Mouse (Mus musculus) hindbrain, embryonic 11.5 days (tissue): ENCODE measurements around the gene Gm26897. TPM values are rescaled to one million over a fixed set of nuclear protein-coding genes. Genes with fewer than 3 reads are reported as not detected.
A peak's percentile ranks its signal among the peaks of the same experiment; 100 is the strongest.

Experiments used
- ATAC-seq: fragments of 200-750 bp; cut with Nextera tagmentation; 2 replicates; pipeline ENCODE4 v1.8.0; 2017; ENCODE audit warnings: mild to moderate bottlenecking, moderate TSS enrichment, moderate library complexity; ENCODE audit not compliant: low FRiP score
- DNase-seq: peaks from one replicate; pipeline ENCODE4 v3.0.0-alpha.2; 2015; ENCODE audit warnings: low spot score
- H3K27ac ChIP-seq: fragments of 300-500 bp; sonication (generic); 2 replicates; pipeline ENCODE4 v1.5.1; 2014; ENCODE audit warnings: mild to moderate bottlenecking, low read depth, low read length
- H3K27me3 ChIP-seq: fragments of 300-500 bp; sonication (generic); 2 replicates; pipeline ENCODE4 v1.6.1; 2014; ENCODE audit warnings: mild to moderate bottlenecking, low read length, moderate library complexity, mixed read lengths; ENCODE audit not compliant: control insufficient read depth, insufficient read depth
- H3K36me3 ChIP-seq: fragments of 300-500 bp; sonication (generic); 2 replicates; pipeline ENCODE4 v1.6.1; 2014; ENCODE audit warnings: mild to moderate bottlenecking, low read length, moderate library complexity, mixed read lengths; ENCODE audit not compliant: control insufficient read depth, insufficient read depth
- H3K4me1 ChIP-seq: fragments of 300-500 bp; sonication (generic); replicated peaks from 2 replicates; pipeline ENCODE4 v1.6.1; 2014; ENCODE audit warnings: low read length, mixed read lengths; ENCODE audit not compliant: control insufficient read depth, insufficient read depth
- H3K4me2 ChIP-seq: fragments of 300-500 bp; sonication (generic); replicated peaks from 2 replicates; pipeline ENCODE4 v1.6.1; 2014; ENCODE audit warnings: mild to moderate bottlenecking, low read depth, low read length
- H3K4me3 ChIP-seq: fragments of 300-500 bp; sonication (generic); 2 replicates; pipeline ENCODE4 v1.5.1; 2014; ENCODE audit warnings: low read depth, low read length
- H3K9ac ChIP-seq: fragments of 300-500 bp; sonication (generic); 2 replicates; pipeline ENCODE4 v1.6.1; 2014; ENCODE audit warnings: low read depth, low read length
- H3K9me3 ChIP-seq: fragments of 300-500 bp; sonication (generic); 2 replicates; pipeline ENCODE4 v1.6.1; 2016; ENCODE audit warnings: low read length; ENCODE audit not compliant: control insufficient read depth
- WGBS: fragments of 180-500 bp; shearing (Covaris S2); extraction: QIAGEN DNeasy Blood & Tissue Kit; methylation state at CpG from one replicate; pipeline ENCODE4 v1.1.7; 2014; 5-methylcytosine and 5-hydroxymethylcytosine counted together
- polyA plus RNA-seq: library from polyadenylated mRNA; unstranded; fragments of >200 nt; fragmentation: Nextera tagmentation; extraction: Ambion mirVana; gene quantifications from 2 replicates; pipeline ENCODE4 v1.2.1, GENCODE M21; 2014

Gene Gm26897
- polyA plus RNA-seq, result not detected in 2 replicates

DNA sequence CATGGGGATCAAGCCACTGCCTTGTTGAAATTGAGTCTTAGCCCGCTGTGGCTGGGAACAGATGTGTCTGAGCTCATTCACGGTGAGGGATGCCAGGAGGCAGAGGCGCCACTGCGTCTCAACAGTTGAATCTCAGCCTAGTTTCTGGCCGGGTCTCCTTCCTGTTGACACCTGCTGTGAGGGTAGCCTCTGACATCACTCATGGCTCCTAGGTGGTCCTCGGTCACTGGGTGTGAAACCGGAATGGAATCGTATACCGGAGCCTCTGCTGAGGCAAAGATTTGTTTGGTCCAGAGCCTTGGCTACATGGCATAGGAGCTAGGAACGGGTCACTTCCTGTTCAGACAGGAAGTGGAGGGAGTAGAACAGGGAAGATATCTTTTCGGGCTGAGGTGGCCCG is at the start of gene Gm26897:
Gene Gm26897, plus strand, starts transcription at position 74 of the 400 bp plus-strand sequence.
- no peaks in the 10 kb centered on the region for H3K36me3 ChIP-seq
- H3K9ac ChIP-seq, result no peak within 1 kb of the TSS
- H3K27me3 ChIP-seq, result no peaks in the 10 kb centered on the region; the same call in 1 of the 2 replicates
- DNase-seq (no peak), ATAC-seq (no peak)
- 89% methylated on average over 12 of the region's 12 CpGs for WGBS
- H3K27ac ChIP-seq, result no peak within 1 kb of the TSS
- H3K9me3 ChIP-seq, result no peaks in the 10 kb centered on the region
- no peak within 1 kb of the TSS for H3K4me3 ChIP-seq
- H3K4me2 ChIP-seq, result no peak within 1 kb of the TSS
- H3K4me1 ChIP-seq, result peaks cover 6% of the 10 kb centered on the region; the same call in 1 of the 2 replicates

DNA sequence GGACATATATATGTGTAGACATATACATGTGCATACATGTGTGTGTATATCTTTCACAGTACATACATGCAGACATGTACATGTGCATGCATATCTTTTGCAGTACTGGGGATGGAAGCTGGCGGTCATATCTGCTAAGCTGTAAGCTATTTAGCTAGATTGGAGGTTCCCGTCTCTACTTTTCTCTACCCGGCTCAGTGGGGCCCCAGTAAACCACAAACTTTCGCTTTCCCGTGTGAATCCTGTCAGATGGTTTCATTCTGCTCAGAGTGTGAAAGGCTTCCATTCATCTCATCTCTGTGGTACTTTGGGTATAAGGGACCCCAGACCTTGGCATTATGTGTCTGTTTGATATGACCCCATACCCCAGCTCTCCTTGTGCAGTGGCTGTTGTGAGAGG is 46.4 kb upstream of the Gm26897 start:
- Histone ChIP-seq H3K9ac (no peak overlapping the region), H3K4me3 (no peak overlapping the region), H3K27me3 (no peaks in the 10 kb centered on the region), H3K4me1 (no peaks in the 10 kb centered on the region; the same call in 1 of the 2 replicates), H3K36me3 (no peaks in the 10 kb centered on the region), H3K9me3 (no peaks in the 10 kb centered on the region), H3K4me2 (no peak overlapping the region), H3K27ac (no peak overlapping the region)
- ATAC-seq (no peak), DNase-seq (no peak)
- WGBS, result 78% methylated on average over 5 of the region's 5 CpGs

DNA sequence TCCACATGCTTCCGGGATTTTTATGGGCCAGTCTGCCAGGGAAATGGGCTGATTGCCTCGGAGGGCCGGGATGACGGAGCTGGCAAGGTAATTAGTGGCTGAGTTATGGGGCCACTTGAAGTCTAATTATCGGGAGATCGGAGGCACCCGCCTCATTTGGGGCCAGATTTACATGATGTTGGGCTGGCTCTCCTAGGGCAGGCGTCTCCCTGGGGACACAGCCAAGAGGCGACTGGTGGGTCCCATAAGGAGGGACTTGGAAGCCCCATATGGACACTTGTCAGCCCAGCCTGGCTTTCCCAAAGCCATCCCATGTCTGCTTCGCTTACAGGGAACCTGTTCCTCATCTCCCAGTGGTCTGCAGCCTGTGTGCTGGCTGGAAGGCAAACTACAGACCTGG is 45.1 kb upstream of the Gm26897 start:
- no peak for DNase-seq
- no peak overlapping the region for H3K4me3 ChIP-seq
- H3K27me3 ChIP-seq, result no peaks in the 10 kb centered on the region
- peaks cover 3% of the 10 kb centered on the region for H3K4me1 ChIP-seq
- no peaks in the 10 kb centered on the region for H3K36me3 ChIP-seq
- ATAC-seq, result no peak
- no peaks in the 10 kb centered on the region for H3K9me3 ChIP-seq
- H3K9ac ChIP-seq, result no peak overlapping the region
- H3K4me2 ChIP-seq, result no peak overlapping the region
- no peak overlapping the region for H3K27ac ChIP-seq
- 81% methylated on average over 10 of the region's 10 CpGs for WGBS

DNA sequence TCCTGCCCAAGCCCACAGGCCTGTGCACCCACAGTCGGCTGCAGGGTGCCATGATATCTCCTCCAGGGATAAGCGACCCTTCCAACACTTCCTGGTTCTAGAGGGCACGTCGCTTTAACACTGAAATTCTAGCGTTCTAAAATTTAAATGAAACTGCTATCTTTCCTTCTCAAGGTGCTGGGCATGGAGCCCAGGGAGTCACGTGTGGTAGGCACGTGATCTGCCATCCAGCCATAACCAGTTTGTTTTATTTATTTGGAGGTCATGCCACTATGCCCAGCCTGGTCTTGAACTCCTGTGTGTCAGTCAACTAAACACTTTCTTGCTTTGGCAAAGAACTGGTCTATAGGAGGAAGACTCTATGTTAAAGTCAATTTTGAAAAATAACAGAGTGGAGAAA is 35.7 kb upstream of the Gm26897 start:
- DNase-seq (no peak), ATAC-seq (no peak)
- Histone ChIP-seq H3K36me3 (no peaks in the 10 kb centered on the region), H3K4me2 (no peak overlapping the region), H3K4me3 (no peak overlapping the region), H3K4me1 (peaks cover 16% of the 10 kb centered on the region), H3K9me3 (no peaks in the 10 kb centered on the region), H3K9ac (no peak overlapping the region), H3K27ac (no peak overlapping the region), H3K27me3 (no peaks in the 10 kb centered on the region)
- WGBS, result 85% methylated on average over 7 of the region's 7 CpGs

DNA sequence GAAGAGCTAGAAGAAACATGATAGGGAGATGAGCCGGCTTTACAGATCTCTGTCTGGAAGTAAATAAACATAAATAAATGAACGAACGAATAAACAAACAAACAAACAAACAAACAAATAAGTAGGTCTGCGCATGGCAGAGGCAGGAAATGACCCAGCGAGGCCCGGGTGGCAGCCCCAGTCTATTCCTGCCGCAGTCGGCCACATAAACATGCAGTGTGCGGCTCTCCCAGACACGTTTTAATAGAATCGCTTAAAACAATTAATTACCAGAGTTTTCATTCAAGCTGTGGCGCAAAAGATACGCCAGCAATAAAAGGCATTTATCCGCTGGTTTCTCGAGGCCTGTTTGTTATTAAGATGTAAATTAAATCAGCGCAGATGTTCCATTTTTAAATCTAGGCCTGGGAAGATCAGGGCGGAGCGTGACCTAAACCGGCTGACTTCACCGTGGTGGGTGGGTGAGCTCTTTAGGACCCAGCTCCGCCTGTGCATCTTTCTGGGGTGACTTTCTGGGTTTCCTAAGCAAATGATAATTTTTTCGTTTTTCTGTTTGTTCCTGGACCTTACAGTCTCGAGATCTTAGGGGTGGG is 33.9 kb upstream of the Gm26897 start:
- DNase-seq (peak; percentile 53), ATAC-seq (peak; percentile 53)
- no peak overlapping the region for H3K27ac ChIP-seq

DNA sequence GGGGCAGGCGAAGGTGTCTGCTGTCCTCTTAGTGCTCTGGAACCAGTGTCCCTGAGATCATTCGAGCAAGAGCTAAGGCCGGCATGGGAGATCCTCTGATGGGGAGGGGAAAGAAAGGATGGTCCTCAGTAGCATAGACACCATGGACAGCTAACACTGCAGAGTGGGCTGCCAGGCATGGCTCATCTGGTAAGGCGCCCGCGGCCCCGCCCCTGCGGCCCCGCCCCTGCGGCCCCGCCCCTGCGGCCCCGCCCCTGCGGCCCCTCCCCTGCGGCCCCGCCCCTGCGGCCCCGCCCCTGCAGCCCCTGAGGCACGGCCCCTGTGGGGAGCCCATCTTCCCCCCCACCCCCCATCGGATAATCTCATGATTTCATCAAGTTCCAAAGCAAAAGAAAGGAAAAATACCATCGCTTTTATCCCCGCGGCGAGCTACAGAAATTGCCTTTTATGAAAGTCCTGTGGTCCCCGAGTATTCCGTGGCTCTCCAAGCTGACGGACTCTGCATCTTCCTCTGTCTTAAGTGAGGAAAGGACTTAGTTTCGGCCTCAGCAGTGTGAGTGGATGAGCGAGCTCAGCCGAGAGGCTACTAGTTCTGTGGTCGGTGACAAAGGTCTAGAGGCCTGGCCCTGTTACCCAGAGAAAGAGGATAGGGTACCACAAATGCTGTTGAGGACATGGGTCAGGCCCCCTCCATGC is 31.9 kb upstream of the Gm26897 start:
- Histone ChIP-seq H3K4me3 (0 out of 2 replicates have a peak overlapping the region, but pooled peaks have one; percentile 9), H3K27me3 (peaks cover 2% of the 10 kb centered on the region; the same call in 1 of the 2 replicates), H3K4me1 (peaks cover 13% of the 10 kb centered on the region), H3K36me3 (no peaks in the 10 kb centered on the region), H3K4me2 (peak overlapping the region; percentile 26; the same call in 1 of the 2 replicates), H3K9me3 (no peaks in the 10 kb centered on the region), H3K27ac (peak overlapping the region; percentile 19; the same call in 1 of the 2 replicates), H3K9ac (no peak overlapping the region)
- WGBS, result 4% methylated on average over 26 of the region's 31 CpGs
- DNase-seq (peak; percentile 46), ATAC-seq (peak; percentile 74; the same call in 1 of the 2 replicates)

More for the DNA sequence above, 33.9 kb upstream of the Gm26897 start:
- Histone ChIP-seq H3K9ac (no peak overlapping the region), H3K27me3 (no peaks in the 10 kb centered on the region), H3K9me3 (no peaks in the 10 kb centered on the region), H3K36me3 (no peaks in the 10 kb centered on the region), H3K4me1 (peaks cover 13% of the 10 kb centered on the region), H3K4me3 (no peak overlapping the region), H3K4me2 (no peak overlapping the region)
- WGBS, result 48% methylated on average over 23 of the region's 23 CpGs

DNA sequence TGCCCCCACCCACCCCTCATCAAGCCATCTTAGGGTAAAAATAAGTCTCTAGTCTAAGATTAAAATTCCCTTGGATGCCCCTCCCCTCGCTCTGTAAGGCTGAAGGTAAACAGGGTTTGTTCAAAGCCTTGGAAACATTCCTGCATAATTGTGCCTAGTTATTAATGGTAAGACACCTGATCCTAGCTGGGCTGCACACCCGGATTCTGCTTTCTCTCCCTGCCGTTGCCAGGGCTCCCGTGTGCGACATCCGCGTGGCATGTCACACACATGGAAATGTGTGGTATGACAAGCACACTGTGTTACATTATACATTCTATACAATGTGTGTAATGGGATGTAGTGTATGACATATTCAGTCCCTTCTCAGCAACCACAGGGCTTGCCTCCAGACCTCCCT is 30.1 kb upstream of the Gm26897 start:
- DNase-seq (no peak), ATAC-seq (no peak)
- no peaks in the 10 kb centered on the region for H3K36me3 ChIP-seq
- peaks cover 2% of the 10 kb centered on the region; the same call in 1 of the 2 replicates for H3K27me3 ChIP-seq
- H3K4me1 ChIP-seq, result peaks cover 13% of the 10 kb centered on the region
- no peak overlapping the region for H3K4me3 ChIP-seq
- 75% methylated on average over 7 of the region's 7 CpGs for WGBS
- H3K27ac ChIP-seq, result 0 out of 2 replicates have a peak overlapping the region, but pooled peaks have one; percentile 21
- no peak overlapping the region for H3K9ac ChIP-seq
- no peaks in the 10 kb centered on the region for H3K9me3 ChIP-seq
- no peak overlapping the region for H3K4me2 ChIP-seq

DNA sequence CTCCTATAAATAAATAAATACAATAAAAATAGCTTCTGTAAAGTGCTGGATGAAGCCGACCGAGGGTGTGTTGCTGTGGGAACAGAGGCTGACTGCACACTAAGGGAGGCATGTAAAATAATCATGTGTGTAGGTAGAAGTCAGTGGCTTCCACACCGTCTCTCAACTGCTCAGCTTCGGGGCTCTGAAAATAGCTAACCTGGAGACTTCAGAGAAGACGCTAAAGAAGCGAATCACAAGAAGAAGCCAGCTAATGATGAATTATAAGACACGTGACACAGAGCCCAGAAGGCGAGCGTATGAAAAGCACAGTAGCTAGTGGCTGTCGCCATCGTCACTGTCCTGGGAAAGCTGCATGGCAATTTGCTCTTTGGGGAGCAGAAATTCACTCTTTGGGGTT is 29.4 kb upstream of the Gm26897 start:
- Histone ChIP-seq H3K4me3 (no peak overlapping the region), H3K4me2 (no peak overlapping the region), H3K27ac (no peak overlapping the region), H3K27me3 (peaks cover 2% of the 10 kb centered on the region; the same call in 1 of the 2 replicates), H3K9me3 (no peaks in the 10 kb centered on the region), H3K9ac (no peak overlapping the region), H3K4me1 (peaks cover 13% of the 10 kb centered on the region), H3K36me3 (no peaks in the 10 kb centered on the region)
- ATAC-seq, result no peak
- DNase-seq, result no peak
- WGBS, result 84% methylated on average over 11 of the region's 11 CpGs
